Mouse (Mus musculus) megakaryocyte, embryonic 14.5 days (primary cell): ENCODE results near the gene Clca3a1. TPM values are rescaled to one million over a fixed set of nuclear protein-coding genes. Genes with fewer than 3 reads are reported as not detected.
"Not testable (repeated sequence)": the region's sequence is repeated elsewhere in the genome, so short reads cannot be mapped to it uniquely, and the experiment has no call there.

Experiments
- H3K27me3 ChIP-seq: replicated peaks from 2 replicates; pipeline ENCODE3; 2012; ENCODE audit warnings: inconsistent platforms
- H3K36me3 ChIP-seq: replicated peaks from 2 replicates; pipeline ENCODE3; 2012; ENCODE audit warnings: low read length, inconsistent platforms, mixed read lengths
- H3K4me1 ChIP-seq: 2 replicates; pipeline ENCODE4 v1.6.1; 2012; ENCODE audit warnings: inconsistent platforms
- H3K4me3 ChIP-seq: replicated peaks from 2 replicates; pipeline ENCODE3; 2012; ENCODE audit warnings: moderate library complexity, mild to moderate bottlenecking, inconsistent platforms
- H3K9me3 ChIP-seq: 2 replicates; pipeline ENCODE4 v1.6.1; 2012; ENCODE audit warnings: inconsistent platforms
- FLI1 ChIP-seq: IDR thresholded peaks from 2 replicates; pipeline ENCODE4 v1.6.1; 2012; ENCODE audit warnings: low read length, inconsistent platforms, mixed read lengths
- GATA1 ChIP-seq: IDR thresholded peaks from 3 replicates; pipeline ENCODE4 v1.6.1; 2012; ENCODE audit warnings: mixed read lengths, low read length, inconsistent platforms, borderline replicate concordance
- polyA plus RNA-seq: library from polyadenylated mRNA; stranded (reverse); fragments of >175 nt; gene quantifications from 2 replicates; pipeline ENCODE4 v1.2.3, GENCODE M21; 2012; ENCODE audit warnings: low replicate concordance; ENCODE audit not compliant: insufficient read depth

Clca3a1 gene
- polyA plus RNA-seq, 1 experiment = 0.16 TPM

DNA sequence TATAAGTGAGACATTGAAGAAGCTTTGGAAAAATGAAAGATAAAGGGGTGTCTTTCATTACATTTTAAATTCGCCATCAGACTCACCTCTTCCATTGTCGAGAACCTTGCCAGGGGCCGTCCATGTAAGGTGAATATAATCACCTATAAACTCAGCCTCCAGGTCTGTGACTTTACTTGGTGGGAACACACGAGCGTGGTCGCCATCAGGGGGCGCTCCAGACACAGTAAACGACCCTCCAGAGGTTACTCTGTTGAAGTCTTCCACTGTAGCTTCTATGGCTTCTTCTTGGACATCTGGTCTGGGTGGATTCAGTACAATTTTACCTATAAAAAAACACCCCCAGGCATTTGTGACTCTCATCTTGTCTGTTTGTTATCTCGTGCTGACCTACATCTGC, 23.9 kb downstream of the Clca3a1 start:
- H3K36me3 ChIP-seq = no peaks in the 10 kb centered on the region
- no peaks in the 10 kb centered on the region; the same call in 1 of the 2 replicates for H3K9me3 ChIP-seq
- H3K27me3 ChIP-seq = no peaks in the 10 kb centered on the region
- H3K4me1 ChIP-seq = no peaks in the 10 kb centered on the region
- H3K4me3 ChIP-seq = no peak overlapping the region
- TF ChIP-seq FLI1 (no peak), GATA1 (no peak)

DNA sequence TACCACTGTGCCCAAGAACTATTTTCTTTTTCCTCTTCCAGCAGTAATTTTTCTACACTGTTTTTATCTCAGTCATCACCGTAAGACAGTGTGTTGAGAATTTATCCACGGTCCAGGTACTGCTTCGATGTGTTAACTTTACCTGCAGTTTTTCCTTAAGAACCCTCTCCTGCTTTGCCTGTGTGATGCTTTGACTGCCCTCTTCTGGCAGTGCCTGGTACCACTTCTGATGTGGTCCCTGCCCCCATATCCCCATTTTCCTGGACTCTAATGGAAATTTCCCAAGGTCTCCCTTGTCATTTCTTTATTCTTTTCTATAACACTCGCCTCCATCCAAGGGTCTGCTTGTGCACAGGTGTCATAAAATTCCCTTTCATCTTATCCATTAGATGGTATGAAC, 37.3 kb downstream of the Clca3a1 start:
- Histone ChIP-seq H3K27me3 (no peaks in the 10 kb centered on the region), H3K4me1 (peaks cover 37% of the 10 kb centered on the region), H3K4me3 (no peak overlapping the region), H3K36me3 (no peaks in the 10 kb centered on the region), H3K9me3 (no peaks in the 10 kb centered on the region)
- no peak for TF ChIP-seq GATA1
- no peak for TF ChIP-seq FLI1

DNA sequence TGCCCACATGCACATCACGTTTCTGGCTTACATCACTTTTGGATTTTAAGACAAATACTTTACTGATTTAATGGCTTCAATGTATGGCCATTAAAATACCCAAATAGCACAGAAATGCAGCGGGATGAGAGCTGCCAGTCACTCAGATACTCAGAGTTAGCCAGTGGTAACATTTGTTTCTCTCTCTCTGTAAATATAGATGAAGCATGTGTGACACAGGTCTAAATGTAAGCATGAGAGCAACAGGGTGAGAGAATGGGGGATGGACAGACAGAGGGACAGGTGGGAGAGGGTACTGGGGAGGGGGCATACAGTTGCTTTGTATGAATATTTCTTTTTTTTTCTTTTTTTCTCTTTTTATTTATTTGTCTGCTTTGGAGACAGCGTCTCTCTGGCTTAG, 38.2 kb downstream of the Clca3a1 start:
- H3K36me3 ChIP-seq = not testable (repeated sequence)

DNA sequence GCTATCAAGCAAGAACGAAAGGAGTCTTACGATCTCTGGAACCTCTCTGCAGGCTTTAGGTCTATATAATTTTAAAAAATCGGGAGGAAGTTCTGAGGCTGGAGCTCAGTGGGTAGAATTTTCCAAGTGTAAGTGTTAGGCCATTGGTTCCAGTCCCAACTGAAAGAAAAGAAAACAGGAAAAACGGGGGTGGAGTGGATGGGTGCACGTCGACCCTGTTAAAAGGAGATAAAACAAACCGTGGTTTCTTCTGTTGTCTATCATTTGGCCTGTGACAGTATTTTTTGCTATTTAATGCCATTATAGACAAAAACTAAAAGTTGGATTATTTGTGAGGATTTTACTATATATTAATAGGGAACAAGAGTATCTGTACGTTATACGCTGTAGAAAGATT, 38.9 kb downstream of the Clca3a1 start:
- H3K4me1 ChIP-seq = peaks cover 51% of the 10 kb centered on the region
- H3K9me3 ChIP-seq = no peaks in the 10 kb centered on the region
- H3K36me3 ChIP-seq = peaks cover 3% of the 10 kb centered on the region
- peak overlapping the region; percentile 80 for H3K4me3 ChIP-seq
- TF ChIP-seq GATA1 (no peak), FLI1 (no peak)
- no peaks in the 10 kb centered on the region for H3K27me3 ChIP-seq

More for the DNA sequence above, 38.2 kb downstream of the Clca3a1 start:
- not testable (repeated sequence) for H3K27me3 ChIP-seq, H3K9me3 ChIP-seq, H3K4me3 ChIP-seq
- H3K4me1 ChIP-seq = peaks cover 45% of the 10 kb centered on the region

DNA sequence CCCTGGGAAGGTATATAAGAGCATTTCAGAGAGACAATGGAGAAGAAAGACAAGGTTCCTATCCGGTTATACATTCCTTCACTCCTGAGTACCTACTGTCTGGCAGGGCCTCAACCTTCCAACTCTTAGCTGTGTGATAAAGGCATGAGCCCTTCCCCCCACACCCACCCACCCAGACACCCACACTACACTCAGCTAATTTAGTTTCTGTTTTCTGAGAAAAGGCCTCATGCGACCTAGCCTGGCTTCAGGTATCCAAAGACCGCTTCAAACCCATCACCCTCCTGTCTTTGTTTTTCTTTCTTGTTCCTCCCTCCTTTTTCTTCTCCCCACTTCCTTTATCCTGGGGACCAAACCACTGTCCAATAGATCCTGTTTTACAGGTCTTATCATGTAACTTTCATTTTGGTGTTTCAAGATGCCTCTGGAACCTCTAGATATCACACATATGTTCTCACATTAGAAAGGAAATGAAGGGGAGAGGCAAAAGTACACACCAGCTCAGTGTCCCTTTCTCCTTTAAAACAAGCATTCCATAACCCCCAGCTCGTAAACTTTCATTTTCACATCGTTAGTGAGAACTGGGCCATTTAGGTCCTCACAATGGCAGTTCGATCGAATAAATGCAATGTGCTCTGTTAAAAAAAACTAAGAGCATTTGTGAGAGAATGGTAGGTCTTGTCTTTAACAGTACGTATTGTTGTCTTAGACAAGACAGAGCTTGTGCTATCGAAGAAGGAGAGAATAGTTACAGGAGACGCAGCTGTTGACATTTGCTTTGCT, 39.5 kb downstream of the Clca3a1 start:
- TF ChIP-seq FLI1 = no peak
- H3K4me3 ChIP-seq = peak overlapping the region; percentile 80

DNA sequence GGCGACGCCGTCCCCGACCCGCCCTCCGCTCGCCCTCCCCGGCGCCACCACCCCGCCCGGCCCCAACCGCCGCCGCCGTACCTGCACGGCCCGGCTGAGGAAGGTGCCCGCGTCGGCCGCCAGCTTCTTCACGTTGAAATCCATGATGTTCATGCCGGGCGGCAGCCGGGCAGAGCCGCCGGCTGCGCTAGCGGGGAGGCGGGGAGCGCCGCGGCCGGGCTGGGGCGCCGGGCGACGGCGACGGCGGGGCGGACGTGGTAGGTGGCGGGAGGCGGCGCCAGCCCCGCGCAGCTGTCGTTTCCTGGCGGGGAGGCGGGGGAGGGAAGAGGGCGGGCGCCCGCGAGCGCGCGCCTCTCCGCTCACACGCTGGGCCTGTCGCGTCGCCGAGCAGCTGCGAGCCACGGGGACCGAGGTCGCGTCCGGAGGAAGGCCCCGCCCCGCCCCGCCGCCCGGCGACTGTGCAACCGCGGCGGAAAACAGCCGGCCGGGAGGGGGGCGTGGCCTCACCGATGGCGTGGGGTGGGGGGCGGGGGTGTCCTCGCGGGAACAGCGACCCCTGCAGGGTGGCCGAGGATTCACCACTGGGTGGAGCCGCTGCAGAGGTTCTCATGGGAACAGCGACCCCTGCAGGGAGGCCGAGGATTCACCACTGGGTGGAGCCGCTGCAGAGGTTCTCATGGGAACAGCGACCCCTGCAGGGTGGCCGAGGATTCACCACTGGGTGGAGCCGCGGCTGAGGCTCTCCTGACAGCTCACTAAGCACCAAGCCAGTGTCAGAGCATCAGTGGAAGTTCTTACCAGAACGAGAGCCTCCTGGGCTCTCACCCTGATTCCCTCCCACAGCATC, 40.7 kb downstream of the Clca3a1 start, which contains the start of gene Sh3glb1:
Gene Sh3glb1 (minus strand): TSS at position 435 of the 847 bp plus-strand sequence.
- H3K9me3 ChIP-seq = no peaks in the 10 kb centered on the region
- H3K27me3 ChIP-seq = no peaks in the 10 kb centered on the region
- peak within 1 kb of the TSS; percentile 100 for H3K4me3 ChIP-seq
- TF ChIP-seq FLI1 (no peak), GATA1 (no peak)
- H3K4me1 ChIP-seq = peaks cover 66% of the 10 kb centered on the region
- peaks cover 11% of the 10 kb centered on the region for H3K36me3 ChIP-seq

More for the DNA sequence above, 39.5 kb downstream of the Clca3a1 start:
- peaks cover 3% of the 10 kb centered on the region for H3K36me3 ChIP-seq
- no peaks in the 10 kb centered on the region for H3K9me3 ChIP-seq
- H3K27me3 ChIP-seq = no peaks in the 10 kb centered on the region
- peaks cover 57% of the 10 kb centered on the region for H3K4me1 ChIP-seq

DNA sequence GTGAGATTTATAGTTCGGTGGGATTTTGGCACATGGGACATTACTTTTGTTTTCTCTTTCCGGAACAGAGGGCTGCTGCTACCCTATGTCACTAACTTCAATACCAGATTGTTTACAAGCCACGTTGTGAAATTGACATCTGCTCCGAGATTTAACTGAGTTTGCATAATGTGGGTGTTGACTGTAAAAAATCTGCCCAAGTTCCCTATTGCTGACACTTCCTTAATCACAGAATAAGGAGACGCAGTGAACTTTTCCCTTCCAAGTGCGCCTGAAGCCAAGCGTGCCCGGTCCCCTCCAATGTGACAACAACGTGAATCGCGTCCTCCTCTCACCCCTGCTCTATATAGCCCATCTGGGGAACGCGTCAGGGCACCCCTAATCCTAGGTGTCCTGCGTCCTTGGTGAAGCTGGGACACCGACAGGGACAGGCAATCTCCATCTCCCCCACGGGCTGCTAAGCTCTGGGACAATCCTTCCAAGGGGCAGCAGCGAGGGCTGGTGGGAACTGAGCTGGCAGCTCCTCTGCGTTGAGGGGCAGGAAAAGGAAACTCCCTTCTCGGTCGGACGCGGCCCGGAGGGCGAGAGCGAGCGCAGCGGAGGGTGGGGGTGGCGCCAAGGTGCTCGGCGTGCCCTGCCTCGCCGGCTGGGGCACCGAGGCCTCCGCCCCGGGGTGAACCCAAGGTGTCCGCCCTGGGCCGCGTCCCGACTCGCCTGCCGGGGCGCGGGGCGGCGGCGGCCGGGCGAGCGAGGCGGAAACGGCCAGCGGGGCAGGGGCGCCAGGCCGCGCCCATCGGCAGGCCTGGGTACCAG, 41.5 kb downstream of the Clca3a1 start:
- Histone ChIP-seq H3K9me3 (no peaks in the 10 kb centered on the region), H3K4me3 (peak overlapping the region; percentile 100), H3K4me1 (peaks cover 74% of the 10 kb centered on the region), H3K27me3 (no peaks in the 10 kb centered on the region), H3K36me3 (peaks cover 18% of the 10 kb centered on the region)
- TF ChIP-seq FLI1 (no peak), GATA1 (no peak)

DNA sequence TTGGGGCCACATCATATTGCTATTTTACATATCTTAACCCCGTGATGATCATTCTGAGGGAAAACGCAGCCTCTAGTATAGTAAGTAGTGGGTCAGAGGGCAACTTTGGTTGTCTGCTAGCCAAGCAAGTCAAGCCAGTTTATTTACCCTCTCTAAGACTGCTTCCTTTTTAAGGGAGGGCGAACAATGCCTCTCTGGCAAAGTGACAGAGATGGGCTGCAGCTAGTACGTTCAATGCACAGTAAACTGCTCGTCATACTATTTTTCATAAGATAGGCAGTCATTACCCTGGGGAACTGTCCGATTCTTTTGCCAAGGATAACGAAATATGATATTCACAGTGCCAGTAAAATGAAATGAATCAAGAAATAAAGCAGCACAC, 42.1 kb downstream of the Clca3a1 start:
- peaks cover 24% of the 10 kb centered on the region for H3K36me3 ChIP-seq
- H3K9me3 ChIP-seq = no peaks in the 10 kb centered on the region
- H3K4me1 ChIP-seq = peaks cover 80% of the 10 kb centered on the region
- H3K27me3 ChIP-seq = no peaks in the 10 kb centered on the region
- no peak for TF ChIP-seq GATA1
- no peak for TF ChIP-seq FLI1
- H3K4me3 ChIP-seq = peak overlapping the region; percentile 100

DNA sequence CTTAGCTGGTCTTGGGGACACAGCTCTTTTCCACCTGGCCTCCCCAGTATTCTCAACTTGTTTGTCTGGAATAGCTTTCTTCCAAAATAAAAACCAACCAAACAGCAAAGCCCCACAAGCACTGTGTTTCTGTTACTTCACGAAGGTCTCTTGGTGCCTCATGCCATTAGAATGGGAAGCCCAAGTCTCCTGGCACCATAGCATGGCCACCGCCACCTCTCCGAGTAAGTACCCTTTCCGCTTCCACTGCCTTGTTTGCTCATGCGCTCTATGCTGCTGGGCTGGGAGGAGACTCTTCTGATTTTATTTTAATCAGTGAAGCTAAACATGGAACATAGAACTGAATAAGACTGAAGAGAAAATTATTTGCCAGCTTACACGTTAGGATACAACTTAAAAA, 42.9 kb downstream of the Clca3a1 start:
- Histone ChIP-seq H3K27me3 (no peaks in the 10 kb centered on the region), H3K4me1 (peaks cover 75% of the 10 kb centered on the region), H3K9me3 (no peaks in the 10 kb centered on the region), H3K4me3 (peak overlapping the region; percentile 88), H3K36me3 (peaks cover 31% of the 10 kb centered on the region)
- no peak for TF ChIP-seq GATA1
- no peak for TF ChIP-seq FLI1

DNA sequence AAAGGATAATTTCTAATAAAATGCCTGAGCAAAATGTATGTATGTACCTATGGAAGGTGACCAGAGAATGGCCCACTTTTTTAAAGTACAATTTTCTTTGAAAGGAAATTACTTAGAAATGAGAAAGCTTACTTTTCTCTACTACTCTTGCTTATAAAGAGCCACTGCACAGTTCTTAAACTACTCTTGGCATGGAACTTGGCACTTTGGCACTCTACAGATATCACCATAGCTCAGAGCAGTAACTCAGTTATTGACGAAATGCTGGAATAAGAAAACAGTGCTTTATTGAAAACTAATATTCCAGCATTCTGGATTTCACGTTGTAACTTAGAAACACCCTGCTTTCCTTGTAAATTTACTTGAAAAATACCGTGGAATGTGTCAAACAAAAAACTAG, 43.7 kb downstream of the Clca3a1 start:
- H3K27me3 ChIP-seq = no peaks in the 10 kb centered on the region
- peaks cover 71% of the 10 kb centered on the region for H3K4me1 ChIP-seq
- peak overlapping the region; percentile 38 for H3K4me3 ChIP-seq
- H3K36me3 ChIP-seq = peaks cover 38% of the 10 kb centered on the region
- no peaks in the 10 kb centered on the region for H3K9me3 ChIP-seq
- TF ChIP-seq GATA1 = no peak
